ENCODE assay signal across 19 mouse cellular contexts in the genomic region with DNA sequence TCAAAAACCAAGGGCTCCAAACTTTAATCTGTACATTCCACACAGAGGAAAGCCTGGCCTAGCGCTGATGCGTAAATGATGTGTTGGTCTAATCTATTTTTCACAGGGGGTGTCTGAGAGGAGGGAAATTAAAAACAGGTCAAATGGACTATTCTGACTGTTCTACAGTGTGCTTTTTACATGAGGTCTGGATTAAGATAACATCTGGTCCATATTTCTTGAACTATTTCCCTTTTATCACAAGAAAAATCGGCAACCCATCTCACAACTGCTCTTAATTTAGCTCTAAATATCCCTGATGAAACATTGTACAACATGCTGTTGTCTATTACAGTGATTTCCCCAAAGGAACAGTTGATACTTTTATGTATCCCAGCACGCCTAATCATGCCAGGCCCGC.
"Had no signal": no experiment of that assay in that cellular context is flagged by ENCODE, and none has a peak within 500 bp of the region (broad histone marks: within the 10 kb centered on the region; RNA-seq: fewer than 3 reads in every experiment).

No protein-coding gene starts in this region.

- H3K4me3 ChIP-seq: limb, embryonic 15.5 days; midbrain, embryonic 12.5 days; myocyte; neural tube, embryonic 13.5 days; stomach, embryonic 15.5 days had no signal

- H3K9me3 ChIP-seq: limb, embryonic 15.5 days; midbrain, embryonic 12.5 days; neural tube, embryonic 13.5 days; stomach, embryonic 15.5 days had no signal

- H3K4me1 ChIP-seq: midbrain, embryonic 12.5 days; neural tube, embryonic 13.5 days; stomach, embryonic 15.5 days had no signal

- H3K27me3 ChIP-seq: midbrain, embryonic 12.5 days; stomach, embryonic 15.5 days had no signal

- ATAC-seq: liver, postnatal 0 days; midbrain, embryonic 16.5 days had no signal

- H3K36me3 ChIP-seq: limb, embryonic 15.5 days; midbrain, embryonic 12.5 days; neural tube, embryonic 13.5 days; stomach, embryonic 15.5 days had no signal

- H3K4me2 ChIP-seq: limb, embryonic 15.5 days; liver, embryonic 11.5 days; lung, embryonic 14.5 days; midbrain, embryonic 12.5 days; neural tube, embryonic 13.5 days; stomach, embryonic 15.5 days had no signal

- H3K27ac ChIP-seq: limb, embryonic 15.5 days; liver, embryonic 14.5 days; midbrain, embryonic 12.5 days; neural tube, embryonic 13.5 days; stomach, embryonic 15.5 days had no signal

- H3K9ac ChIP-seq: limb, embryonic 15.5 days; liver, embryonic 14.5 days; liver, postnatal 0 days; lung, embryonic 14.5 days; midbrain, embryonic 12.5 days; neural tube, embryonic 13.5 days; stomach, embryonic 15.5 days had no signal

- DNase-seq: kidney, adult 18-20 months; kidney, adult 9 months; kidney, postnatal 14 days; kidney, postnatal 4 days; left cerebral cortex, postnatal 4 days; liver, postnatal 0 days; retina, postnatal 1 day; right cerebral cortex, postnatal 25 days; spleen, adult 18-20 months; thymus, postnatal 25 days had no signal
